Comparison of ENCODE assay signal across 8 mouse cellular contexts in the genomic region with DNA sequence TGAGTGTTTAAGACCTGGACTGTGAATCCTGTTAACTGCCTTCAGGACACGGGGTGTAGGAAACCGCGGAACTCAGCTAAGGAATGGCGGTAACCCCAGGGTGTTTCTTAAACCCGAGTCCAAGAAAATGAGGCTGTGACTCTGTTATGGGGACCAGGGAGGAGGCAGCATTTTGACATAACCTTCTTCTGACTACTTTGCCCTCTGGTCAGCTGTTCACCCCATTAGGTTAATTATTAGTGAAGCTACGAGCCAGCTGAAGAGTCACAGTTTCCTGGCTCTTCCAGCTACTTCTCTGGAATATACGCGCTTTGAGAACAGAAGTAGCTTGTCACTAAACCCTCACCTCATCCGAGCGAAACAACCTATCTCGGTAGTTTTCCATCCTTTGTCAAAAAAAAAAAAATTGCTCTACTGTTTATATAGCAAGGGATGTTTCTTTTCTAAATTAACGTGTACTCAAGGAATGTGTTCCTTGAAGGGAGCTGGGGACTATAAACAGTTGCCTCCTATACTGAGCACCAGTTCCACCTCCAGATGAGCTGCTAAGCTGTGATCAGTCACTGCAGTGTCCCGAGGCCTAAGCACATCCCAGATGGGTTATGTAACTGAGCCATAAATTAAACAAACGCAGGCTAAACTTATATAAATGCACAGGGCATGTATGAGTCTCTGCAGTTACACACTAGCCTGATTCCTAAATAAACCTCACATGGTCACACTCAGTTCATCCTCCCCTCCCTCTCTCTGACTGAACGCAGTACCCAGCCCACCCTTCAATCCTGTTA. TPM values are rescaled to one million over a fixed set of nuclear protein-coding genes. Genes with fewer than 3 reads are reported as not detected.
DNase-seq lines count a peak whose midpoint lies in the region; ATAC-seq lines count a peak whose summit lies in the region.

No protein-coding gene starts in this region.

- H3K36me3 ChIP-seq in hindbrain, embryonic 15.5 days = no peaks in the 10 kb centered on the region
- H3K36me3 ChIP-seq in limb, embryonic 15.5 days = no peaks in the 10 kb centered on the region

- no peaks in the 10 kb centered on the region for H3K9me3 ChIP-seq in hindbrain, embryonic 15.5 days
- no peaks in the 10 kb centered on the region for H3K9me3 ChIP-seq in limb, embryonic 15.5 days

- no peak for ATAC-seq in hindbrain, embryonic 15.5 days (ENCODE audit: low FRiP score, low read depth)
- ATAC-seq in limb, embryonic 15.5 days (ENCODE audit: insufficient number of reproducible peaks, low FRiP score, low TSS enrichment, low read depth) = no peak
- ATAC-seq in CD4-positive, CD25-positive, alpha-beta regulatory T cell, adult 4 months = no peak

- DNase-seq in frontal cortex, adult 2 months (ENCODE audit: extremely low spot score in 1 of 2, low spot score in 1 of 2) = peak; percentile 76 to 81
- DNase-seq in frontal cortex, postnatal 25 days (ENCODE audit: low spot score in 2 of 2) = no peak
- DNase-seq in MN1 (ENCODE audit: low spot score) = peak; percentile 17
- DNase-seq in yolk sac, embryonic 10.5 days (ENCODE audit: low spot score) = peak; percentile 79
- DNase-seq in spleen, postnatal 10 days (ENCODE audit: low spot score in 2 of 2) = no peak

- H3K4me3 ChIP-seq in hindbrain, embryonic 15.5 days = no peak overlapping the region
- 0 out of 2 replicates have a peak overlapping the region, but pooled peaks have one; percentile 9 for H3K4me3 ChIP-seq in limb, embryonic 15.5 days

- H3K4me2 ChIP-seq in hindbrain, embryonic 15.5 days = peak overlapping the region; percentile 30; the same call in 1 of the 2 replicates
- peak overlapping the region; percentile 35 for H3K4me2 ChIP-seq in limb, embryonic 15.5 days

- H3K27ac ChIP-seq in hindbrain, embryonic 15.5 days (replicated peaks) = no peak overlapping the region
- H3K27ac ChIP-seq in limb, embryonic 15.5 days = peak overlapping the region; percentile 57

- no peaks in the 10 kb centered on the region for H3K27me3 ChIP-seq in hindbrain, embryonic 15.5 days
- no peaks in the 10 kb centered on the region for H3K27me3 ChIP-seq in limb, embryonic 15.5 days

- WGBS in hindbrain, embryonic 15.5 days = 46% methylated on average over 15 of the region's 15 CpGs
- 35% methylated on average over 15 of the region's 15 CpGs for WGBS in limb, embryonic 15.5 days

- H3K4me1 ChIP-seq in hindbrain, embryonic 15.5 days (replicated peaks) = peaks cover 29% of the 10 kb centered on the region
- H3K4me1 ChIP-seq in limb, embryonic 15.5 days = peaks cover 57% of the 10 kb centered on the region

- H3K9ac ChIP-seq in hindbrain, embryonic 15.5 days = no peak overlapping the region
- H3K9ac ChIP-seq in limb, embryonic 15.5 days = no peak overlapping the region

RNA-seq across cellular contexts. Expression of a gene that starts 39.4 kb away (rescaled TPM):
- 54.2 and 56.0 TPM in 2 replicates for polyA plus RNA-seq in frontal cortex, adult 2 months (2012; rRNA removed)
- 56.9 and 63.2 TPM in 2 replicates for polyA plus RNA-seq in hindbrain, embryonic 15.5 days (2015; fragmentation: Nextera tagmentation; extraction: Ambion mirVana)
- polyA plus RNA-seq in limb, embryonic 15.5 days (2015; fragmentation: Nextera tagmentation; extraction: Ambion mirVana) = 105 and 116 TPM in 2 replicates
- polyA plus RNA-seq in CD4-positive, CD25-positive, alpha-beta regulatory T cell, adult 4 months (2017; shearing (Covaris generic)) = 100 to 1,000 TPM; 290 to 362 TPM

Comparison
In these comparisons a context has a peak if more than half of its experiments do, and no peak if none do; other contexts are left out.
1. DNase-seq: peak in frontal cortex, adult 2 months (2 of 2), MN1 (single experiment) and yolk sac, embryonic 10.5 days (single experiment); none in frontal cortex, postnatal 25 days (0 of 2) and spleen, postnatal 10 days (0 of 2).